Mouse (Mus musculus): ENCODE measurements around the gene Nfkb2. TPM values are rescaled to one million over a fixed set of nuclear protein-coding genes. Genes with fewer than 3 reads are reported as not detected.
A peak's percentile ranks its signal among the peaks of the same experiment; 100 is the strongest.

The Nfkb2 gene
- polyA plus RNA-seq (2014; fragmentation: Nextera tagmentation; extraction: Ambion mirVana), result 6.8 and 7.0 TPM in 2 replicates

- WGBS, result 0% methylated on average over 39 of the region's 39 CpGs
- peak; percentile 88 for DNase-seq (ENCODE audit: low spot score)
- H3K4me2 ChIP-seq (ENCODE audit: low read depth, severe bottlenecking), result peak within 1 kb of the TSS; percentile 85
Measured at GRCm38 (mm10) chr19:46304216-46304841, at the start of gene Nfkb2. TSS of gene Nfkb2 (plus strand) at chr19:46304320.

GRCm38 (mm10) chr19:46264762-46265161 lies 39.4 kb upstream of the Nfkb2 start:
- no peaks in the 10 kb centered on the region for H3K27me3 ChIP-seq (ENCODE audit: control insufficient read depth, insufficient read depth, low read length)
- H3K4me3 ChIP-seq (ENCODE audit: low read depth, low read length), result no peak overlapping the region
- H3K4me2 ChIP-seq (ENCODE audit: low read depth, severe bottlenecking), result no peak overlapping the region
- H3K4me1 ChIP-seq (ENCODE audit: control insufficient read depth, insufficient read depth, low read length), result no peaks in the 10 kb centered on the region
- H3K9me3 ChIP-seq (ENCODE audit: control insufficient read depth, low read length), result no peaks in the 10 kb centered on the region
- no peak overlapping the region for H3K27ac ChIP-seq (replicated peaks; ENCODE audit: low read depth, low read length)
- H3K9ac ChIP-seq (ENCODE audit: low read length), result no peak overlapping the region
- 91% methylated on average over 7 of the region's 7 CpGs for WGBS
- DNase-seq (ENCODE audit: low spot score) (peak; percentile 34), ATAC-seq (ENCODE audit: insufficient number of reproducible peaks, low FRiP score, low TSS enrichment, low read depth) (no peak)
- peaks cover 9% of the 10 kb centered on the region for H3K36me3 ChIP-seq (ENCODE audit: control insufficient read depth, insufficient read depth, low read length)

More at GRCm38 (mm10) chr19:46304216-46304841, at the start of gene Nfkb2:
- Histone ChIP-seq H3K4me1 (ENCODE audit: control insufficient read depth, insufficient read depth, low read length) (peaks cover 9% of the 10 kb centered on the region; the same call in 1 of the 2 replicates), H3K4me3 (ENCODE audit: low read depth, low read length) (peak within 1 kb of the TSS; percentile 54), H3K36me3 (ENCODE audit: control insufficient read depth, insufficient read depth, low read length) (no peaks in the 10 kb centered on the region), H3K27ac (replicated peaks; ENCODE audit: low read depth, low read length) (no peak within 1 kb of the TSS), H3K27me3 (ENCODE audit: control insufficient read depth, insufficient read depth, low read length) (peaks cover 13% of the 10 kb centered on the region; the same call in 1 of the 2 replicates), H3K9me3 (ENCODE audit: control insufficient read depth, low read length) (no peaks in the 10 kb centered on the region), H3K9ac (ENCODE audit: low read length) (peak within 1 kb of the TSS; percentile 56; the same call in 1 of the 2 replicates)
- peak; percentile 83 for ATAC-seq (ENCODE audit: insufficient number of reproducible peaks, low FRiP score, low TSS enrichment, low read depth)

- Histone ChIP-seq H3K9me3 (ENCODE audit: control insufficient read depth, low read length) (no peaks in the 10 kb centered on the region), H3K27me3 (ENCODE audit: control insufficient read depth, insufficient read depth, low read length) (no peaks in the 10 kb centered on the region)
- DNase-seq (ENCODE audit: low spot score), result no peak
Measured at GRCm38 (mm10) chr19:46275307-46275706, 28.8 kb upstream of the Nfkb2 start.

GRCm38 (mm10) chr19:46282081-46282849 lies 21.9 kb upstream of the Nfkb2 start:
- Histone ChIP-seq H3K4me1 (ENCODE audit: control insufficient read depth, insufficient read depth, low read length) (no peaks in the 10 kb centered on the region), H3K9ac (ENCODE audit: low read length) (no peak overlapping the region), H3K36me3 (ENCODE audit: control insufficient read depth, insufficient read depth, low read length) (peaks cover 14% of the 10 kb centered on the region), H3K27me3 (ENCODE audit: control insufficient read depth, insufficient read depth, low read length) (no peaks in the 10 kb centered on the region), H3K4me3 (ENCODE audit: low read depth, low read length) (no peak overlapping the region), H3K27ac (replicated peaks; ENCODE audit: low read depth, low read length) (no peak overlapping the region), H3K9me3 (ENCODE audit: control insufficient read depth, low read length) (no peaks in the 10 kb centered on the region), H3K4me2 (ENCODE audit: low read depth, severe bottlenecking) (no peak overlapping the region)
- DNase-seq (ENCODE audit: low spot score), result no peak
- no peak for ATAC-seq (ENCODE audit: insufficient number of reproducible peaks, low FRiP score, low TSS enrichment, low read depth)
- WGBS, result 89% methylated on average over 11 of the region's 11 CpGs

More at GRCm38 (mm10) chr19:46275307-46275706, 28.8 kb upstream of the Nfkb2 start:
- no peak overlapping the region for H3K27ac ChIP-seq (replicated peaks; ENCODE audit: low read depth, low read length)
- no peak overlapping the region for H3K4me3 ChIP-seq (ENCODE audit: low read depth, low read length)
- ATAC-seq (ENCODE audit: insufficient number of reproducible peaks, low FRiP score, low TSS enrichment, low read depth), result no peak
- no peak overlapping the region for H3K4me2 ChIP-seq (ENCODE audit: low read depth, severe bottlenecking)
- H3K36me3 ChIP-seq (ENCODE audit: control insufficient read depth, insufficient read depth, low read length), result peaks cover 13% of the 10 kb centered on the region
- H3K9ac ChIP-seq (ENCODE audit: low read length), result no peak overlapping the region
- H3K4me1 ChIP-seq (ENCODE audit: control insufficient read depth, insufficient read depth, low read length), result no peaks in the 10 kb centered on the region

- DNase-seq (ENCODE audit: low spot score), result no peak
- whole genome bisulfite sequencing, result 93% methylated on average over 4 of the region's 4 CpGs
- Histone ChIP-seq H3K4me1 (ENCODE audit: control insufficient read depth, insufficient read depth, low read length) (no peaks in the 10 kb centered on the region), H3K9ac (ENCODE audit: low read length) (no peak overlapping the region), H3K27me3 (ENCODE audit: control insufficient read depth, insufficient read depth, low read length) (no peaks in the 10 kb centered on the region), H3K9me3 (ENCODE audit: control insufficient read depth, low read length) (no peaks in the 10 kb centered on the region), H3K4me2 (ENCODE audit: low read depth, severe bottlenecking) (no peak overlapping the region), H3K27ac (replicated peaks; ENCODE audit: low read depth, low read length) (no peak overlapping the region), H3K4me3 (ENCODE audit: low read depth, low read length) (no peak overlapping the region), H3K36me3 (ENCODE audit: control insufficient read depth, insufficient read depth, low read length) (peaks cover 14% of the 10 kb centered on the region)
- no peak for ATAC-seq (ENCODE audit: insufficient number of reproducible peaks, low FRiP score, low TSS enrichment, low read depth)
Measured at GRCm38 (mm10) chr19:46284686-46285085, 19.4 kb upstream of the Nfkb2 start.

DNA sequence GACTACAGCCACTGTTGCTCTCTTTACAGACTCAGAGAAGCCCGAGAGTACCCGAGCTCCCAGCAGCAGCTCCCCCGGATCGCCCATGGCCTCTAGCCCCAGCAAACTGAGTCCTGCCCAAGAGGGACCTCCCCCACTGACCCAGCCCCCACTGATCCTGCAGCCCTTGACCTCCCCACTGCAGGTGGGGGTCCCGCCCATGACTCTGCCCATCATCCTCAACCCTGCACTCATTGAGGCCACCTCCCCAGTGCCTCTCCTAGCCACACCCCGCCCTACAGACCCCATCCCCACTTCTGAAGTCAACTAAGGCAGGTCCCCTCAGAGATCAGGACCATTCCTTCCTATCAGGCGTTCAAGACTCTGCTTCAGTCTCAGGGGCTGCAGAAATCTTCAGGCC lies 18.5 kb upstream of the Nfkb2 start:
- no peak overlapping the region for H3K27ac ChIP-seq (replicated peaks; ENCODE audit: low read depth, low read length)
- ATAC-seq (ENCODE audit: insufficient number of reproducible peaks, low FRiP score, low TSS enrichment, low read depth), result no peak
- no peak overlapping the region for H3K9ac ChIP-seq (ENCODE audit: low read length)
- WGBS, result 86% methylated on average over 7 of the region's 7 CpGs
- H3K4me3 ChIP-seq (ENCODE audit: low read depth, low read length), result no peak overlapping the region
- H3K4me2 ChIP-seq (ENCODE audit: low read depth, severe bottlenecking), result no peak overlapping the region
- H3K9me3 ChIP-seq (ENCODE audit: control insufficient read depth, low read length), result no peaks in the 10 kb centered on the region
- H3K36me3 ChIP-seq (ENCODE audit: control insufficient read depth, insufficient read depth, low read length), result peaks cover 14% of the 10 kb centered on the region
- H3K27me3 ChIP-seq (ENCODE audit: control insufficient read depth, insufficient read depth, low read length), result no peaks in the 10 kb centered on the region
- DNase-seq (ENCODE audit: low spot score), result no peak
- H3K4me1 ChIP-seq (ENCODE audit: control insufficient read depth, insufficient read depth, low read length), result no peaks in the 10 kb centered on the region

DNA sequence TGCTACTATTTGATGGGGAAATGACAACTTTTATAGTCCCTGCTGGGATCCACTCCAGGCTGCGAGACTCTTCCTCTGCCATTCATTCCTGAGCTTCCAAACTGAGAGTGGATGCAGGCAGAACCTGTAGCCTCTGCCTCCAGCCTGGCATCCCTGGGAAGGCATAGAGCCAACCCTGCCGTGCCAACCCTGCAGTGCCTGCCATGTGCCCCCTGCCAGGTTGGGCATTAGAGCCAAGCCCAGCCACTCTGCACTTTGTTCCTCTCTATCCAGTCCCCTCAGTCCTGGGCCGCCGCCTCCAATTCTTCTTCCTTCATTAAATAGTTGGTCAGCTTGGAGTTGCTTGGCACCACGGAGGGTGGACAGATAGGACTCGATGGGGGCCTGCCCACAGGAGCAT lies 18.1 kb upstream of the Nfkb2 start:
- Histone ChIP-seq H3K9ac (ENCODE audit: low read length) (no peak overlapping the region), H3K9me3 (ENCODE audit: control insufficient read depth, low read length) (no peaks in the 10 kb centered on the region), H3K27ac (replicated peaks; ENCODE audit: low read depth, low read length) (no peak overlapping the region), H3K4me3 (ENCODE audit: low read depth, low read length) (no peak overlapping the region), H3K27me3 (ENCODE audit: control insufficient read depth, insufficient read depth, low read length) (no peaks in the 10 kb centered on the region), H3K4me1 (ENCODE audit: control insufficient read depth, insufficient read depth, low read length) (no peaks in the 10 kb centered on the region), H3K36me3 (ENCODE audit: control insufficient read depth, insufficient read depth, low read length) (peaks cover 14% of the 10 kb centered on the region), H3K4me2 (ENCODE audit: low read depth, severe bottlenecking) (no peak overlapping the region)
- ATAC-seq (ENCODE audit: insufficient number of reproducible peaks, low FRiP score, low TSS enrichment, low read depth), result no peak
- DNase-seq (ENCODE audit: low spot score), result no peak
- WGBS, result 95% methylated on average over 6 of the region's 6 CpGs

DNA sequence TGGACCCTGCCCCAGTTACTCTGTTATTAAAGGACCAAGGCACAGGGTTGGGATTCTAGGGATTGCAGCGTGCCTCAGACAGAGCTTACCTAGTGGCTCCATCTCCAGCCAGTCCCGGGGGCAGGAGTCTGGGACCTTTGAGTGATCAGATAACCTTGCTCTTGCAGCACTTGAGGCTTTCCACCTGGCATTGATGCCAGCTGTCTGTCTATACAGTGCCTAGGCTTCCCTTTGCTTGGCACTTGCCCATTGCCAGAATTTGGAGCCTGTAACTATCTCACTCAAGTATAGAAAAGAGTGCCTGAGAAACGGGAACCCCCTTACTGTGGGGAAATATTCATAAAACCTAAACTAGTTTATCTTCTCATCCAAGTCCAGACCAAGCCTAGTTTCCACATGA lies 17.2 kb upstream of the Nfkb2 start:
- Histone ChIP-seq H3K27me3 (ENCODE audit: control insufficient read depth, insufficient read depth, low read length) (no peaks in the 10 kb centered on the region), H3K4me2 (ENCODE audit: low read depth, severe bottlenecking) (no peak overlapping the region), H3K4me3 (ENCODE audit: low read depth, low read length) (no peak overlapping the region), H3K4me1 (ENCODE audit: control insufficient read depth, insufficient read depth, low read length) (no peaks in the 10 kb centered on the region), H3K27ac (replicated peaks; ENCODE audit: low read depth, low read length) (no peak overlapping the region), H3K36me3 (ENCODE audit: control insufficient read depth, insufficient read depth, low read length) (peaks cover 14% of the 10 kb centered on the region), H3K9ac (ENCODE audit: low read length) (no peak overlapping the region), H3K9me3 (ENCODE audit: control insufficient read depth, low read length) (no peaks in the 10 kb centered on the region)
- DNase-seq (ENCODE audit: low spot score) (no peak), ATAC-seq (ENCODE audit: insufficient number of reproducible peaks, low FRiP score, low TSS enrichment, low read depth) (no peak)
- 89% methylated on average over 3 of the region's 3 CpGs for WGBS
